Mouse (Mus musculus): ENCODE measurements at regions not wholly inside any gene's neighbourhood (a gene's known extent, or its start where the extent isn't known, plus 50 kb on each side); places are given as distances from the start of the nearest gene placed in this dataset.

GRCm38 (mm10) chr13:26080814-26081213, 689.2 kb downstream of the Hdgfl1 start:
- intact Hi-C loops (cut with DNase I), result no loop called here

DNA sequence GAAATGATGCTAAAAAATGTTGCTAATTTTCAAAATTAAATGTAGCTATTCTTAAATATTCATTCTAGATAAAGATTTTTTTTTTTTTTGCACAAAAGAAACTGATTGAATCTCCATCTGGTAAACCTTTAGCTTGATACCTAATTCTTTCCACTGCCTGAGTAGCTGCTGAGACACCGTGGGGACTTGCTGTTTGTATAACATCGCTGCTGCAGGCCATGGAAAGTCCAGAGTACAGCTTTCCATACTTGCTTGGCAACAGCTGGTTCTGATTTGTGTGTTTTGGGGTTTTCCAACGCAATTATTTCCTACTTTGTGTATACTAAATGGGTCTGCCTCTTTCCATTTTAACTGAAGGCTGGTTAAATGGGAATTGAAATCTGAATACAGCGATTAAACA, 689.7 kb downstream of the Hdgfl1 start:
- intact Hi-C loops (cut with DNase I), result no loop called here

DNA sequence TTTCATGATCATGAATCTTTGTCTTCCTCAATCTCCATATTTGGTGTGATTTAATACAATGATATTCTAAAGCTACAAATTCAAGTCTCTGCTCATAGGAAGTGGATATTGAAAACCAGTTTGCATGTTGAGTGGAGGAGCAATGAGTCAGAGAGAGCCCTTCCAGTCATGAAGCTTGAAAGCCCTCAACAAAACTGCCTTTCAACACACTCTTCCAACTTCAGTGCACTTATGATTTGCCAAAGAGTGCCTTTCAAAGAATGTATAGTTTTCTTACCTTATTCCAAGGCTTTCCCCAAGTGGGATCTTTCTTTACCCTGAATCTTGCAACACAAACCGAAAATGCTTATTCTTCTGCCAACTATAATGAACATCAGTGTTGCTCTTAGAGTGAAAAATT, 690.6 kb downstream of the Hdgfl1 start:
- intact Hi-C loops (cut with DNase I), result no loop called here

DNA sequence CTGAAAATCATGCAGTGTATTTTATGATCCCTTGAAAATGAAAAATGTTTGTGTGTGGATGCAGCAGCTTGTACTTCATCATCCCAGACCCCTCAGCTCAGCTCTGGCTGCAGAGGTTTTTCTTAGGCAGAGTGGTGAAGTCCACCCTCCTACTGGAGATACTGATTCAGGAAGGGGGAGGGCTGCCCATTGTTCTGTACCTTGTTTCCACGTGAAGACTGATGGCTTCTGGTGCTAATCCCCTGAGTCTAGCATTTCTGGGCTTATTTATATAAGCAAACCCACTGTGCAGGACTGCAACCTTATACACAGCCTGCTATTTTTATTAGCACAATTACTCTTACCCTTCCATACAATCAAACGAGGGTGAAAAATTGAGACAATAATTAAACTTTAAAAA, 708.6 kb downstream of the Hdgfl1 start:
- intact Hi-C loops (cut with DNase I), result no loop called here

DNA sequence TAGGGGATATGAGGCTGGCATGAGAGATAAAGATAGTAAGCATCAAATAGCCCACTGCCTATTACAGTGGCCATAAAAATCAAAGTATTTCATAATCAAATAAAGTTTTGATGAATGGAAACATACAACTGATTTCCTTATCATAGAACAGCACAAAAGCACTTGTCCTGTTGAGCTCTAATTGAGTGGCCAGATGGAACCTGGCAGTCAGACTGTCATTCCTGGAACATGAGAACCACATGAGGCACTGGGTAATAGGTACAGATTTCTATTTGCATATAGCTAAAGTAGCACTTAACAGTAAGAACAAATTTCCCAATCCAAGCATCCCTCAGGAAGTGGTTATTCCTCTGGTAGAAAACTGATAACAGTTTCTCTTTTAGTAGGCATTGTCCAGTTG, 732.3 kb downstream of the Hdgfl1 start:
- intact Hi-C loops (cut with DNase I), result no loop called here

- intact Hi-C loops (cut with DNase I), result no loop called here
Observed at GRCm38 (mm10) chr13:26026386-26026785, 743.6 kb downstream of the Hdgfl1 start.

- intact Hi-C loops (cut with DNase I), result no loop called here
Observed at GRCm38 (mm10) chr13:26024696-26025095, 745.3 kb downstream of the Hdgfl1 start.

DNA sequence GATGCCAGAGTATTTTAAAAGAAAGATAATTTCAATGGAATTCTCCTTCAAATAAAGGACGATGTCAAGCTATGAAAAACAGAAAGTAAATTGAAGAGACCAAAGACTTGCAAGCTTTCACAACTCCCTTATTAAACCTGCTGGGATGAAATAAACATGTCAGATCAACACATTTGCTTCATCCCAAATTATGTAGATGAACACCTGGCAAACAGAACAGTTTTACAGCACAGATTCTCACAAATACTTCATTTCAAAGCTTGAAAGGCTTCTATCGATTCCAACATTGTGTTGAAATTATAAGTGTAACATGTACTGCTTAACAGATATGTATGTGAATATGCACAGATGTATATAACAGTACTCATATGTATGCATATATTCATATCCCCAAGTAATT, 749.5 kb downstream of the Hdgfl1 start:
- intact Hi-C loops (cut with DNase I), result no loop called here

- intact Hi-C loops (cut with DNase I), result no loop called here
Observed at GRCm38 (mm10) chr13:26009131-26009530, 738.8 kb upstream of the Nrsn1 start.

GRCm38 (mm10) chr13:26004768-26005560, 734.7 kb upstream of the Nrsn1 start:
- intact Hi-C loops (cut with DNase I), result no loop called here

- intact Hi-C loops (cut with DNase I), result no loop called here
Observed at GRCm38 (mm10) chr13:25993526-25993925, 723.2 kb upstream of the Nrsn1 start.

DNA sequence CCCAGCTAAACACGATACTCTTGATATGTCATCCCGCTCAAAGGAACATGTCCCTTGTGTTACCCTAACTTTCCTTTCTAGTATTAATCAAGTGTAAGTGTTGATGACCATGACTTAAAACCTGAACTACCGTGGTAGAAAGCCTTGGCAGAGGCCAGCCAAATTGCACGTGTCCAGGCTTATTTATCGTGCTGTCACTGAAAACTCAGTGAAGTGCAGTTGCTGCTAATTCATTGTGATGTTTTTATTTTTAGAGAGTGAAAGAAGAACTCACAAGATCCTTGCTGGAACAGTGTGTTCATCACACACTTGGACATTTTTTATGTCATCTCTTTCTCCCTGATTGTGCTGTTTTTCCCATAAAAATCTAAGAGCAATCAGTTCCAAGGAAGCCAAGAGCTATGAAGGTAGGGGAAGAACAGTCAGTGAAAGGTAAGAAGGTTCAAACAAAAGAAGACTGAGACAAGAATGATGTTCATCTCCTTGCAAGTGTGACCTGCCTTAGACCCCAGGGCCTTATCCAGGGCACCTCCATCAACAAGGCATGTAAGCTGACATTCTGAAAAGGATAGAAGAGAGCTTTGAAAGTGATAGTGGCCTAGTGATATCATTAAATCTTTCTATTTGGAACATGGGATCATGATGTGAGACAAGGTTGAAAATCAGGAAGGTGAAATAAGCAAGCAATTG, 718.9 kb upstream of the Nrsn1 start:
- intact Hi-C loops (cut with DNase I), result no loop called here

- intact Hi-C loops (cut with DNase I), result no loop called here
Observed at GRCm38 (mm10) chr13:25984535-25984934, 714.2 kb upstream of the Nrsn1 start.

- intact Hi-C loops (cut with DNase I), result no loop called here
Observed at GRCm38 (mm10) chr13:25983659-25984058, 713.4 kb upstream of the Nrsn1 start.

DNA sequence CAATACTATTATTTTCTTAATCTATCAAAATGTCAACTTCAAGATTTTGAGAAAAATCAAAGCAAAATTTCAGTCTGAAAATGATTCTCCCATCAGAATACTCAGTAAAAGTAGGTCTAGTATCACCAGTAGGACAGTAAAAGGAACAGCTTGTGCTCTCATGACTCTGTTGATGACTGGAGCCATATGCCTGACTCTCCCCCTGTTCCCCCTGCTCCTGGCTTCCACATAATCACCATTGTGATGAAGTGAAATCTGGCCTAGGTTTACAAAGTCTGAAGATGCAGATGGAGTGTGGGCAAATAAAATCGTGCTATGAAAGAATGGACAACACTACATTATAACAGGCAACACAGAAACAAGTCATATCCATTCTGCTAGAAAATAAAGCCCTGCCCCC, 708.3 kb upstream of the Nrsn1 start:
- intact Hi-C loops (cut with DNase I), result no loop called here

GRCm38 (mm10) chr13:25958592-25958991, 688.3 kb upstream of the Nrsn1 start:
- intact Hi-C loops (cut with DNase I), result no loop called here

GRCm38 (mm10) chr13:25958153-25958466, 687.8 kb upstream of the Nrsn1 start:
- intact Hi-C loops (cut with DNase I), result no loop called here

DNA sequence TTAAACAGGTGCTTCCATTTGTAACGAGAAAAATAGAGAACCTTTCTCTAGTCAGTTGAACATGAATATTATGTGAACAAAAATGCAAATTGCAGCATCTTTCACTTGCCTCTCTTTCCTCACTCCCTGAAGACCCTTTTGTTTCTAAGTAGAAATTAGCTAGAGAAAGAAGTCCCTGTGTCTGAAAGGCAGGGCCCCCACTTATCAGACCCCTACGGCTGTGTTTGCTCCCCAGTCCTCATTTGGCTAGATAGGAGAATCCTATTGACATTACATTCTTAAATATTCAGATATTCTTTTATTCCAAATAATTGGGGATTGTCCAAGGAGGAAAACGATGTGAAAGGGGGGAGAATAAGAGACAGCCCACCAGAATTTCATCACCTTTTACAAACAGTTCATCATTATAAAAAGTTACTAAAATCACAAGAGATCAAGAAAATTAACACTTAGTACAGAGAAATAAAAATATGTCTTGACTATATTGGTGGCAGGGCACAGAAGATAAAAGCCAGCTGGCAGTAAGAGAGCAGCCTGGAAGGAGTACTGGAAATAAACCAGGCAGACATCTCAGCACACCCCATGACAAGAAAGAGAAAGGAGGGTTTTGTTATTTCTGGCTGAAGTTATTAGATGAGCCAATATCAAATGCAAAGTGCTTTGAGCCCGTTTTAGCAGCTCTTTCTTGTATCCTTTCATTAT, 687.3 kb upstream of the Nrsn1 start:
- intact Hi-C loops (cut with DNase I), result no loop called here

DNA sequence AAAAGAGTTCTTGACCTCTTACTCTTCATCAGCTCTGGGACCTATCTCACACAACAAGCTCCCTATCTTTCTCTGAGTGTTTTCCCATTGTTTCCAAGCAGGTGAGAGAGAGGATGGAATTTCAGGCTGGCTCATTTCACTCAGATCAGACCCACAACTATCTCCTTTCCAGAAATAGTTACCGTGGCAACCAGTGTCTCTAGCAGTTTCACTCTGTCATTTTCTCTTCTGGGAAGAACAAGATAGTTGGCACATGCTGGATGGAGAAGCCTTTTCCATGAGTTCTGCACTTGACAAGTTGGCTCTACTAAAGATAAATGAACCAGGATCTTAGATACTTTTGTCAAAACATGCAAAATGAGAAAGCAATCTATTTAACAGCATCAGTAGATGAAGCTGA, 667.3 kb upstream of the Nrsn1 start:
- intact Hi-C loops (cut with DNase I), result no loop called here

GRCm38 (mm10) chr13:25933783-25934182, 663.5 kb upstream of the Nrsn1 start:
- intact Hi-C loops (cut with DNase I), result no loop called here

- intact Hi-C loops (cut with DNase I), result no loop called here
Observed at GRCm38 (mm10) chr13:25933246-25933645, 662.9 kb upstream of the Nrsn1 start.

- intact Hi-C loops (cut with DNase I), result no loop called here
Observed at GRCm38 (mm10) chr13:25932810-25933209, 662.5 kb upstream of the Nrsn1 start.

GRCm38 (mm10) chr13:25932365-25932764, 662.1 kb upstream of the Nrsn1 start:
- intact Hi-C loops (cut with DNase I), result no loop called here
